8 mouse cellular contexts compared by ENCODE assay signal in the genomic region with DNA sequence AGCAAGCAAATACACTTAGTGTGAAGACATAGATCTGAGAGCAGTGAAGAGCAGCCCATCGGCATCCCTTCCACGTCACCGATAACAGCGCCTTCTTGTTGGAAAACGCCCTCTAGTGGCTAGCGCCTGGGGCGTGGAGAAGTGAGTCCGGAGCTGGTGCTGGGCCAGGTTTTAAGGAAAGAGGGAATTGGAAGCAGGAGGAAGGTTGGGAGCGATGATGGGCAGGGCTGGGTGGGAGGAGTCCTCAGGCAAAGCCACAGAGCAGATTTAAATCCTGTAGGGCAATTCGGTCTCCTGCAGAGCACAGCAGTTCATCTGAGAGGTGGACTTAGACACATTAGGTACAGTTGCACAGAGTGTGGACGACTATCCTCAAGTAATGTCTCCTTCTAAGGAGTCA. TPM values are rescaled to one million over a fixed set of nuclear protein-coding genes. Genes with fewer than 3 reads are reported as not detected.
DNase-seq lines count a peak whose midpoint lies in the region; ATAC-seq and TF ChIP-seq lines count a peak whose summit lies in the region.

Gene Aox3 (plus strand): TSS at position 251 of the 400 bp plus-strand sequence.

- H3K36me3 ChIP-seq in CH12.LX (replicated peaks in 1 of 2; ENCODE audit: control insufficient read depth in 1 of 2, insufficient read depth in 1 of 2, low read length in 1 of 2) = no peaks in the 10 kb centered on the region
- H3K36me3 ChIP-seq in forebrain, embryonic 11.5 days (ENCODE audit: control insufficient read depth, insufficient read depth, low read length) = no peaks in the 10 kb centered on the region
- H3K36me3 ChIP-seq in heart, embryonic 14.5 days (ENCODE audit: control insufficient read depth, insufficient read depth, low read length) = no peaks in the 10 kb centered on the region
- H3K36me3 ChIP-seq in liver, embryonic 13.5 days = no peaks in the 10 kb centered on the region
- no peaks in the 10 kb centered on the region for H3K36me3 ChIP-seq in neural tube, embryonic 12.5 days

- H3K27me3 ChIP-seq in CH12.LX (replicated peaks) = no peaks in the 10 kb centered on the region
- H3K27me3 ChIP-seq in forebrain, embryonic 11.5 days (ENCODE audit: control insufficient read depth, insufficient read depth, low read length) = no peaks in the 10 kb centered on the region
- no peaks in the 10 kb centered on the region for H3K27me3 ChIP-seq in heart, embryonic 14.5 days (ENCODE audit: control insufficient read depth, insufficient read depth, low read length)
- no peaks in the 10 kb centered on the region for H3K27me3 ChIP-seq in liver, embryonic 13.5 days
- H3K27me3 ChIP-seq in neural tube, embryonic 12.5 days (replicated peaks) = no peaks in the 10 kb centered on the region

- TF ChIP-seq EP300 in CH12.LX (IDR thresholded peaks at IDR 0.05; ENCODE audit: low read length) = no peak

- H3K4me1 ChIP-seq in CH12.LX (ENCODE audit: control insufficient read depth in 1 of 2, insufficient read depth in 2 of 2) = peaks cover 0 to 10% of the 10 kb centered on the region in 2 experiments; a peak in 2 of 4 replicates
- H3K4me1 ChIP-seq in forebrain, embryonic 11.5 days (replicated peaks; ENCODE audit: control insufficient read depth, insufficient read depth, low read length) = no peaks in the 10 kb centered on the region
- no peaks in the 10 kb centered on the region; a peak in 1 of 4 replicates for H3K4me1 ChIP-seq in heart, embryonic 14.5 days (ENCODE audit: control insufficient read depth in 2 of 2, insufficient read depth in 2 of 2, low read length in 2 of 2)
- no peaks in the 10 kb centered on the region for H3K4me1 ChIP-seq in liver, embryonic 13.5 days (replicated peaks)
- no peaks in the 10 kb centered on the region for H3K4me1 ChIP-seq in neural tube, embryonic 12.5 days

- WGBS in forebrain, embryonic 11.5 days = 11% methylated on average over 11 of the region's 11 CpGs
- 12% methylated on average over 11 of the region's 11 CpGs for WGBS in heart, embryonic 14.5 days
- 15% methylated on average over 11 of the region's 11 CpGs for WGBS in liver, embryonic 13.5 days (ENCODE audit: insufficient replicate concordance)
- 17% methylated on average over 11 of the region's 11 CpGs for WGBS in neural tube, embryonic 12.5 days

- no peaks in the 10 kb centered on the region for H3K79me2 ChIP-seq in CH12.LX (replicated peaks; ENCODE audit: control insufficient read depth, extremely low read depth, insufficient read depth, poor library complexity, severe bottlenecking)

- in situ Hi-C loops in CH12.LX (cut with MboI; ENCODE audit: low pct_ligation_motif_present, low pct_unique_long_range_greater_than_20kb, low sequenced_read_pairs) = no loop called here

- H3K9ac ChIP-seq in CH12.LX (ENCODE audit: insufficient read depth, low read depth) = no peak within 1 kb of the TSS
- H3K9ac ChIP-seq in forebrain, embryonic 11.5 days (ENCODE audit: low read length) = no peak within 1 kb of the TSS
- no peak within 1 kb of the TSS for H3K9ac ChIP-seq in heart, embryonic 14.5 days (ENCODE audit: low read length)
- H3K9ac ChIP-seq in liver, embryonic 13.5 days = no peak within 1 kb of the TSS
- no peak within 1 kb of the TSS for H3K9ac ChIP-seq in neural tube, embryonic 12.5 days

- no peak within 1 kb of the TSS for H3K27ac ChIP-seq in CH12.LX (ENCODE audit: insufficient read depth, low read depth)
- H3K27ac ChIP-seq in forebrain, embryonic 11.5 days (ENCODE audit: low read depth, low read length) = no peak within 1 kb of the TSS
- H3K27ac ChIP-seq in heart, embryonic 14.5 days (replicated peaks in 1 of 2; ENCODE audit: control insufficient read depth in 1 of 2, insufficient read depth in 1 of 2, low read depth in 2 of 2, low read length in 2 of 2) = no peak within 1 kb of the TSS
- no peak within 1 kb of the TSS for H3K27ac ChIP-seq in liver, embryonic 13.5 days
- H3K27ac ChIP-seq in neural tube, embryonic 12.5 days = no peak within 1 kb of the TSS

- dilution Hi-C loops in CH12.LX (cut with MboI; ENCODE audit: extremely low pct_ligation_motif_present, extremely low pct_unique_long_range_greater_than_20kb, low sequenced_read_pairs) = no loop called here

- peak within 1 kb of the TSS; percentile 63; the same call in 1 of the 2 replicates for H3K4me2 ChIP-seq in CH12.LX (ENCODE audit: insufficient read depth, low read depth, poor library complexity, severe bottlenecking)
- H3K4me2 ChIP-seq in forebrain, embryonic 11.5 days (ENCODE audit: low read depth, low read length, severe bottlenecking) = no peak within 1 kb of the TSS
- H3K4me2 ChIP-seq in heart, embryonic 14.5 days (ENCODE audit: low read length) = peak within 1 kb of the TSS; percentile 45
- H3K4me2 ChIP-seq in liver, embryonic 13.5 days = no peak within 1 kb of the TSS
- no peak within 1 kb of the TSS; the same call in 1 of the 2 replicates for H3K4me2 ChIP-seq in neural tube, embryonic 12.5 days (replicated peaks)

- no peak within 1 kb of the TSS for H3K4me3 ChIP-seq in CH12.LX (replicated peaks in 1 of 3; ENCODE audit: low read depth in 2 of 3, low read length in 2 of 3, poor library complexity in 1 of 3)
- no peak within 1 kb of the TSS for H3K4me3 ChIP-seq in forebrain, embryonic 11.5 days (ENCODE audit: low read depth, low read length)
- H3K4me3 ChIP-seq in heart, embryonic 14.5 days (ENCODE audit: control insufficient read depth in 1 of 2, insufficient read depth in 1 of 2, low read depth in 1 of 2, low read length in 2 of 2) = no peak within 1 kb of the TSS
- no peak within 1 kb of the TSS for H3K4me3 ChIP-seq in liver, embryonic 13.5 days (replicated peaks)
- H3K4me3 ChIP-seq in neural tube, embryonic 12.5 days = no peak within 1 kb of the TSS

- peak; percentile 47 for TF ChIP-seq RAD21 in CH12.LX (IDR thresholded peaks at IDR 0.05; ENCODE audit: low read depth, low read length)

- TF ChIP-seq CTCF in CH12.LX (conservative IDR thresholded peaks at IDR 0.05 in 1 of 2, IDR thresholded peaks at IDR 0.05 in 1 of 2; ENCODE audit: low read depth in 2 of 2, low read length in 2 of 2) = peak in 1 of 2 experiments; percentile 71; a peak in 2 of 4 replicates

- no peak for TF ChIP-seq POLR2A in CH12.LX (IDR thresholded peaks at IDR 0.05; ENCODE audit: low read depth, low read length)

- DNase-seq in CH12.LX (ENCODE audit: extremely low read depth) = peak; percentile 34
- DNase-seq in brain, embryonic 18.5 days (ENCODE audit: low read depth, low spot score) = peak; percentile 4
- peak; percentile 81 for DNase-seq in forebrain, embryonic 11.5 days (ENCODE audit: low spot score)
- peak; percentile 74 for DNase-seq in kidney, postnatal 14 days
- peak; percentile 3 for DNase-seq in liver, embryonic 13.5 days
- DNase-seq in thymus, postnatal 14 days = peak; percentile 31

- ATAC-seq in forebrain, embryonic 11.5 days (replicated peaks; ENCODE audit: low FRiP score) = peak; percentile 63; the same call in 1 of the 2 replicates
- no peak for ATAC-seq in heart, embryonic 14.5 days (ENCODE audit: insufficient number of reproducible peaks, insufficient read depth, low FRiP score, low read depth)
- no peak for ATAC-seq in liver, embryonic 13.5 days (ENCODE audit: low read depth)
- ATAC-seq in neural tube, embryonic 12.5 days (ENCODE audit: low FRiP score, low read depth) = peak; percentile 86; the same call in 1 of the 2 replicates

- peaks cover 8% of the 10 kb centered on the region for H3K9me3 ChIP-seq in CH12.LX (replicated peaks; ENCODE audit: low read length)
- H3K9me3 ChIP-seq in forebrain, embryonic 11.5 days (ENCODE audit: control insufficient read depth, low read length) = no peaks in the 10 kb centered on the region
- no peaks in the 10 kb centered on the region for H3K9me3 ChIP-seq in heart, embryonic 14.5 days (ENCODE audit: control insufficient read depth, low read length)
- no peaks in the 10 kb centered on the region for H3K9me3 ChIP-seq in liver, embryonic 13.5 days (replicated peaks)
- H3K9me3 ChIP-seq in neural tube, embryonic 12.5 days = no peaks in the 10 kb centered on the region

TF ChIP-seq in CH12.LX, 34 proteins besides CTCF, POLR2A, EP300 and RAD21:
- TF ChIP-seq SMC3 (IDR thresholded peaks at IDR 0.05; ENCODE audit: low read depth, low read length) = peak; percentile 65
- TF ChIP-seq CHD2 (IDR thresholded peaks at IDR 0.05; ENCODE audit: low read length) = no peak
- TF ChIP-seq MAFK (IDR thresholded peaks at IDR 0.05; ENCODE audit: insufficient replicate concordance, low read length) = no peak
- TF ChIP-seq PAX5 (IDR thresholded peaks at IDR 0.05; ENCODE audit: low read length) = no peak
- no peak for TF ChIP-seq ZNF384 (IDR thresholded peaks at IDR 0.05; ENCODE audit: low read depth, low read length)
- no peak for TF ChIP-seq MYC (IDR thresholded peaks at IDR 0.05; ENCODE audit: low read depth, low read length)

RNA-seq across cellular contexts. Expression of gene Aox3, which starts in this region (rescaled TPM):
- 0.08 TPM in 2 replicates for total RNA-seq in CH12.LX (2012; rRNA removed)
- 0.08 and 0.43 TPM in 2 replicates for total RNA-seq in CH12.LX (2014; rRNA removed)
- 0.14 and 0.20 TPM in 2 replicates for polyA plus RNA-seq in CH12.LX (2012; ENCODE audit: insufficient read length, low read depth)
- 0.09 TPM in 1 of 2 replicates, not detected in the other for polyA plus RNA-seq in forebrain, embryonic 11.5 days (2014; fragmentation: Nextera tagmentation; extraction: Ambion mirVana)
- 0.05 TPM in 1 of 2 replicates, not detected in the other for polyA plus RNA-seq in heart, embryonic 14.5 days (2014; fragmentation: Nextera tagmentation; extraction: Ambion mirVana)
- 0.06 and 0.16 TPM in 2 replicates for polyA plus RNA-seq in liver, embryonic 13.5 days (2015; fragmentation: Nextera tagmentation; extraction: Ambion mirVana)
- 0.22 and 0.24 TPM in 2 replicates for polyA plus RNA-seq in neural tube, embryonic 12.5 days (2016; fragmentation: Nextera tagmentation; extraction: Ambion mirVana)

Comparison
In these comparisons a context has a peak if more than half of its experiments do, and no peak if none do; other contexts are left out.
1. Peak in DNase-seq and H3K4me2 ChIP-seq in CH12.LX; RNA of the gene not detected or under 1 TPM.
2. Peak in DNase-seq and ATAC-seq in forebrain, embryonic 11.5 days; RNA of the gene not detected or under 1 TPM.
3. Peak in DNase-seq in liver, embryonic 13.5 days; RNA of the gene not detected or under 1 TPM.
4. Peak in ATAC-seq in neural tube, embryonic 12.5 days; RNA of the gene not detected or under 1 TPM.
5. DNase-seq: peak in every context shown above with its lines; median percentile 81 in forebrain, embryonic 11.5 days; 74 in kidney, postnatal 14 days; 34 in CH12.LX; 31 in thymus, postnatal 14 days; 4 in brain, embryonic 18.5 days; 3 in liver, embryonic 13.5 days.